Mouse (Mus musculus): ENCODE measurements around the gene Ccnjl.

GRCm38 (mm10) chr11:43543711-43544466, 15.3 kb downstream of the Ccnjl start:
- TF ChIP-seq POLR2A (IDR thresholded peaks at IDR 0.05; ENCODE audit: low read depth, low read length) (no peak), CTCF (IDR thresholded peaks at IDR 0.05; ENCODE audit: extremely low read depth, insufficient read length, insufficient replicate concordance, low read depth, low read length) (no peak)
